Mouse (Mus musculus) Patski (cell line): Measurements from ENCODE around the gene Olfr221. TPM values are rescaled to one million over a fixed set of nuclear protein-coding genes. Genes with fewer than 3 reads are reported as not detected.
"Not testable (repeated sequence)": the region's sequence is repeated elsewhere in the genome, so short reads cannot be mapped to it uniquely, and the experiment has no call there.

ENCODE experiments used
- ATAC-seq: fragments of 100-300 bp; one replicate; pipeline ENCODE4 v1.8.0; 2021
- CTCF ChIA-PET: fragments of 350-600 bp; sonication (Branson Sonifier 250); formaldehyde crosslinking; loops from one replicate; lab custom pipeline; 2022; ENCODE audit warnings: inconsistent platforms; lab: Charles Lee
- POLR2A ChIA-PET: fragments of 350-600 bp; sonication (Branson Sonifier 250); formaldehyde crosslinking; loops from one replicate; lab custom pipeline; 2022; ENCODE audit warnings: antibody characterized with exemption, inconsistent platforms; lab: Charles Lee
- DNase-seq: peaks from one replicate; pipeline ENCODE4 v3.0.0-alpha.2; 2011; ENCODE audit warnings: low read depth, low spot score
- H3K27me3 ChIP-seq: fragments of 371-371 bp; one replicate; pipeline ENCODE4 v1.5.1; 2021
- CTCF ChIP-seq: fragments of 100-300 bp; IDR thresholded peaks from one replicate; pipeline ENCODE4 v1.5.1; 2021
- in situ Hi-C: fragments of 300-500 bp; cut with MboI; formaldehyde crosslinking; loops from 3 replicates; pipeline ENCODE4 v1.11.1; 2018; ENCODE audit warnings: low pct_unique_long_range_greater_than_20kb, mixed read lengths
- polyA plus RNA-seq: library from polyadenylated mRNA; unstranded; gene quantifications from one replicate; pipeline ENCODE4 v1.2.3, GENCODE M21; 2021

The Olfr221 gene
- polyA plus RNA-seq, result not detected

GRCm38 (mm10) chr14:52042359-52042758 is at the start of gene Olfr221:
Olfr221 (minus strand) TSS chr14:52042459.
- POLR2A ChIA-PET, in situ Hi-C loops, DNase-seq, ATAC-seq, CTCF ChIA-PET: not testable (repeated sequence)
- H3K27me3 ChIP-seq, result peaks cover 20% of the 10 kb centered on the region

GRCm38 (mm10) chr14:52083083-52083482 is 40.8 kb upstream of the Olfr221 start:
- TF ChIP-seq CTCF, result no peak
- CTCF ChIA-PET, result no interaction called here
- POLR2A ChIA-PET, result interaction anchor here (1.0 kb wide), 1 partner anchor 10 kb away, joined by 3 read pairs; no protein-coding TSS in a partner anchor
- no peak for DNase-seq
- ATAC-seq, result no peak
- H3K27me3 ChIP-seq, result no peaks in the 10 kb centered on the region
- in situ Hi-C loops, result no loop called here

- no peak for TF ChIP-seq CTCF
- POLR2A ChIA-PET, result interaction anchor here (0.8 kb wide), 1 partner anchor 20 kb away, joined by 3 read pairs; no protein-coding TSS in a partner anchor
- in situ Hi-C loops, result no loop called here
- CTCF ChIA-PET, result interaction anchor here (1.0 to 1.3 kb wide), 2 partner anchors 9 to 26 kb away, joined by 3 read pairs; no protein-coding TSS in a partner anchor
- DNase-seq (no peak), ATAC-seq (no peak)
- H3K27me3 ChIP-seq, result no peaks in the 10 kb centered on the region
These were observed 29.4 kb upstream of the Olfr221 start for GRCm38 (mm10) chr14:52071599-52072137.

- CTCF ChIA-PET, result no interaction called here
- TF ChIP-seq CTCF, result no peak
- POLR2A ChIA-PET, result no interaction called here
- H3K27me3 ChIP-seq, result no peaks in the 10 kb centered on the region
- ATAC-seq, result no peak
- in situ Hi-C loops, result no loop called here
- DNase-seq, result no peak
These were observed 23.9 kb upstream of the Olfr221 start for GRCm38 (mm10) chr14:52066135-52066534.

- no peak for TF ChIP-seq CTCF
- ATAC-seq, result no peak
- CTCF ChIA-PET, result no interaction called here
- DNase-seq, result no peak
- POLR2A ChIA-PET, result no interaction called here
- in situ Hi-C loops, result no loop called here
- H3K27me3 ChIP-seq, result no peaks in the 10 kb centered on the region
These were observed 19.5 kb upstream of the Olfr221 start for GRCm38 (mm10) chr14:52061798-52062197.

GRCm38 (mm10) chr14:52060800-52061199 is 18.5 kb upstream of the Olfr221 start:
- H3K27me3 ChIP-seq, result no peaks in the 10 kb centered on the region
- ChIA-PET POLR2A (interaction anchor here (0.7 kb wide), 1 partner anchor 45 kb away, joined by 6 read pairs; no protein-coding TSS in a partner anchor), CTCF (no interaction called here)
- no peak for ATAC-seq
- no peak for TF ChIP-seq CTCF
- in situ Hi-C loops, result no loop called here
- no peak for DNase-seq

- no peaks in the 10 kb centered on the region for H3K27me3 ChIP-seq
- DNase-seq (no peak), ATAC-seq (no peak)
- ChIA-PET POLR2A (no interaction called here), CTCF (interaction anchor here (0.8 kb wide), 1 partner anchor 8 kb away, joined by 3 read pairs; no protein-coding TSS in a partner anchor)
- TF ChIP-seq CTCF, result no peak
- in situ Hi-C loops, result no loop called here
These were observed 17.7 kb upstream of the Olfr221 start for GRCm38 (mm10) chr14:52059982-52060381.

GRCm38 (mm10) chr14:52052720-52053119 is 10.5 kb upstream of the Olfr221 start:
- CTCF ChIA-PET, POLR2A ChIA-PET, DNase-seq, ATAC-seq, H3K27me3 ChIP-seq, in situ Hi-C loops: not testable (repeated sequence)

- ATAC-seq (no peak), DNase-seq (no peak)
- TF ChIP-seq CTCF, result no peak
- ChIA-PET CTCF (interaction anchor here (0.8 kb wide), 1 partner anchor 25 kb away, joined by 3 read pairs; no protein-coding TSS in a partner anchor), POLR2A (no interaction called here)
- in situ Hi-C loops, result no loop called here
- peaks cover 17% of the 10 kb centered on the region for H3K27me3 ChIP-seq
These were observed 3.8 kb upstream of the Olfr221 start for GRCm38 (mm10) chr14:52045966-52046565.

GRCm38 (mm10) chr14:52044901-52045678 is 2.8 kb upstream of the Olfr221 start:
- CTCF ChIA-PET, result interaction anchor here (0.8 kb wide), 1 partner anchor 26 kb away, joined by 3 read pairs; no protein-coding TSS in a partner anchor
- peak; percentile 50 for TF ChIP-seq CTCF
- POLR2A ChIA-PET, result no interaction called here
- in situ Hi-C loops, result no loop called here
- peak; percentile 73 for ATAC-seq
- no peak for DNase-seq
- peaks cover 17% of the 10 kb centered on the region for H3K27me3 ChIP-seq
